In genomic region chr11:107639657-107640056, GRCm38 (mm10) we compare ENCODE assay signal across 21 mouse cellular contexts.
"Had no signal": no experiment of that assay in that cellular context is flagged by ENCODE, and none has a peak within 500 bp of the region (broad histone marks: within the 10 kb centered on the region; RNA-seq: fewer than 3 reads in every experiment).

No protein-coding gene starts in this region.

- ATAC-seq: liver, postnatal 0 days; lung, postnatal 0 days; midbrain, embryonic 13.5 days; midbrain, embryonic 16.5 days had no signal

- H3K9me3 ChIP-seq: limb, embryonic 12.5 days; limb, embryonic 15.5 days; megakaryocyte, embryonic 14.5 days; midbrain, embryonic 10.5 days; midbrain, embryonic 13.5 days; neural tube, embryonic 13.5 days had no signal

- H3K9ac ChIP-seq: limb, embryonic 12.5 days; limb, embryonic 15.5 days; liver, embryonic 14.5 days; liver, postnatal 0 days; lung, embryonic 14.5 days; midbrain, embryonic 13.5 days; neural tube, embryonic 13.5 days had no signal

- H3K27me3 ChIP-seq: limb, embryonic 12.5 days; limb, embryonic 15.5 days; megakaryocyte, embryonic 14.5 days; midbrain, embryonic 13.5 days; neural tube, embryonic 13.5 days had no signal

- DNase-seq: kidney, postnatal 25 days; layer of hippocampus, postnatal 36 days; left cerebral cortex, postnatal 4 days; liver, postnatal 0 days; lung, embryonic 14.5 days; thymus, adult 2 months; thymus, postnatal 14 days; thymus, postnatal 4 days had no signal

- H3K4me3 ChIP-seq: limb, embryonic 12.5 days; limb, embryonic 15.5 days; megakaryocyte, embryonic 14.5 days; midbrain, embryonic 10.5 days; midbrain, embryonic 13.5 days; myocyte; neural tube, embryonic 13.5 days had no signal

- H3K4me1 ChIP-seq: limb, embryonic 12.5 days; limb, embryonic 15.5 days; midbrain, embryonic 10.5 days had no signal

- H3K27ac ChIP-seq: kidney, postnatal 0 days; limb, embryonic 12.5 days; limb, embryonic 15.5 days; liver, embryonic 14.5 days; macrophage; midbrain, embryonic 10.5 days; midbrain, embryonic 13.5 days; neural tube, embryonic 13.5 days; stomach, postnatal 0 days had no signal
